Mouse (Mus musculus): ENCODE data around the gene Gcsam. TPM values are rescaled to one million over a fixed set of nuclear protein-coding genes. Genes with fewer than 3 reads are reported as not detected.

Gcsam gene
- under 1 TPM in 1 of 2 experiments, not detected in 1; 0.10 TPM for total RNA-seq (2021)
- long read RNA-seq, experiment 1 = 0 reads
- long read RNA-seq, experiment 2 = 0 reads

DNA sequence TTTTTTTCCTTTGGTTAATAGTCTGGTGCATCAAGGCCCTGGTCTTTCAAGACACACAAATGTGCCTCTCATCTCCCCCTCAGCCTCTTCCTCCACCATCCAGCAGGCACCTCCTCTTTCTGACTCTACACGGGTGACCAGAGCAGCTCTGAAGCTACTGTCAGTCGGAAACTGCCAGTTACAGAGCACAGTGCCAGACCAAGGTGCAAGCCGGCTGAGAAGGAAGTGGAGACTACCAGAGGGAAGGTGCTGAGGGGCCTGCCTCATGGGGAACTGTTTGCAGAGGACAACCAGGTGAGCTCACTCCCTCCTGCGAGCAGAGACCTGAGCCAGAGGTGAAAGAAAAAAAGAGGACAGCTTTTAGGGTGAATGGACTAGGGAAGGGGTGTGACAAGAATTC is at the start of gene Gcsam:
TSS of gene Gcsam (plus strand) at position 114 of the 400 bp plus-strand sequence.
- DNase-seq = no peak

DNA sequence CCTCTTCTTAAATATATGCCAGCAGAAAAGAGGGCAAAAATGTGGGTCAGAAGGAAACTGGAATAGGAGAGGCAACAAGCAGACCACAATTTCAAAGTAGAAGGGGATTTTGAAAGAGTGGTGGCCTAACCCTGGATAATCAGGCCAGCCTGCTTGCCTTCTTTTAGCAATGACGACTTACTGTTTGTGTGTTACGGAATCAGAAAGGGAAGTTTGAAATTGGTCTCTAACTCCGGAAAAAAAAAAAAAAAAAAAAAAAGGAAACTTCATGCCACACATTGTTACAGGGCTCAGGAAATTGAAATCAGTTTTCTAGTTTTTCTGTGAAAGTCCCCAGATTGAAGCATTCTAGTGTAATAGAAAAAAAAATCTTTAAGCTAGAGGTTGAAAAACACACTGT is 48.4 kb upstream of the Gcsam start:
- DNase-seq = no peak

DNA sequence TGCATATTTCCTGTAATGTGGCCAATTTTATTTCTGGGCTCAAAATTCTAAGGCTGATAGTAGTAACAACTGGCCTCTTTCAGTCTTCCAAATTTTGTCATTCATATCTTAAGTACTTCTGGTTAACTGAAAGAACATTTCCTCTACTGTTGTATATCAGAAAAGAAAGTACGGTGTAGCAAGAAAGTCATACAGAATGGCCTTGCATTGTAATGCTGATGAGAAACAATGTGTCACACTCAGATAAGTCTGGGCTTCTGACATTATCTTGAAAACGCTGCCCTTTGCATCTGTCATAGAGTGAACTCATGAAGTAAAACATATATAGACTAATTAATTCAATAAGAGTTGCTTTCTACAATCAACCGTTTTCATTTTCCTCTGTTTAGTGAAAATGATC is 37.9 kb upstream of the Gcsam start:
- DNase-seq = no peak

DNA sequence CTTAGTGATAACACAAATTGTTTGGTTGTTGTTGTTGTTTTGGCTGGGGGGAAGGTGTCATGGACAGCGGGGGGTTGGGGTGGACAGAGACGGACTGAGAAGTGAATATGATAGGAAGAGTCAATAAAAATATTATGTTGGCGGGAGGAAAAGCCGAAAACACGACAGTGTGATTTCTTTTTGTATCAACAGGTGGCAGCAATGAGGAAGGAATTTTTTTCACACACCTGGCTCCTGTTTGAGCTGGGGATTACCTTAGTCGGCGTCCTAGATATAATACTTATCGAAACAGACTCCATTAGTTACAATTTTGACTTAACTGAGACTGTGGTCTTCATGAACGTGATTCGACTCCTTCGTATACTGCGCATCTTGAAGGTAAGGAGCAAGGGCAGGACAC is 30.3 kb upstream of the Gcsam start:
- DNase-seq = no peak

DNA sequence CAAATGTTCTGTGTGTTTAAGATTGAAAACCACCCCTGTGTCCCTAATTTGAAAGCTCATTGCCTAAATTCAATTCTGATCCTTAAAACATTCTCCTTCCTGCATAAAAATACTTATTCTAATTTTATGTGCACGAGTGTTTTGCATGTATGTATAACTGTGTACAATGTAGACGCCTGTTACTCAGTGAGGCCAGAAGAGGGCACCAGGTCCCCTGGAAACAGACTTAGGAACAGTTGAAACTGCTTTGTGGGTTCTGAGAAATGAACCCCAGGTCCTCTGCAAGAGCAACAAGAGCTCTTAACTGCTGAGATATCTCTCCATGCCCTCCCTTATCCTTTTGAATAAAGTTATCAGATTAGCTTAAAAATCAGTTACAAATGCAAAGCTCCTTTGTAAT is 27.7 kb upstream of the Gcsam start:
- DNase-seq = peak; percentile 35 to 55

DNA sequence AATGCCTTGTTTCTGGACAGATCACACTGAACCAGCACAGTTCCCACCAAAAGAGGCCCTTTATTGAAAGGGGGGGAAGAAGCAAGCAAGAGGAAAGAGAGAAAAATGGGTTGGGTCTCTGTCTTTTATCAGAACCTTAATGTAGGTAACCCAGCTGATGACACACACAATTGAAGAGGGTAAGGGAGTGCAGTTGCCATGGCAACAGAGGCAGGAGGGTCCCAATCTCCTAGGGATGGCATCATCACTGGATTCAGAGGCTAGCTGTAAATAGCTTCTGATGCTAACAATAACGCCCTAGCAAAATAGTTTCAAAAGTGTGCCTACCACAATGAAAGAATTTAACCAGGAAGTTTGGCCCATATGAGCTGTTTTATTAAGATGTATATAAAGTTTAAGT is 16.5 kb upstream of the Gcsam start:
- DNase-seq = no peak

DNA sequence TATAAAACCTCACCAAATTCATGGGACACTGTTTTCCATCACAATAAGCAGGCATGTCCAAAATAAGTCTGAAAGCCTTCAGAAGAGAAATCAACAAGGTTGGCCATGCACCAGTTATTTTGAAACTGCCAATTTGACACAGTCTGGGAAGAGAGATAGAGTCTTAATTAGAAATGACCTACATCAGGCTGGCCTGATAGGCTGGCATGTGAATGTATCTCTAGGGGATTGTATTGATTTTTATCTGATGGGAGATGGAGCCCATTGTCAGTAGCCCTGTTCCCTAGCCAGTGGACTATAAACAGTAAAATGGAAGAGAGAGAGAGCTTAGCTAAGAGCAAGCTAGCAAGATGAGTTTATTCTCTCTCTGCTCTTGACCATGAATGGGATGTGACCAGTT is 14.7 kb upstream of the Gcsam start:
- no peak for DNase-seq

DNA sequence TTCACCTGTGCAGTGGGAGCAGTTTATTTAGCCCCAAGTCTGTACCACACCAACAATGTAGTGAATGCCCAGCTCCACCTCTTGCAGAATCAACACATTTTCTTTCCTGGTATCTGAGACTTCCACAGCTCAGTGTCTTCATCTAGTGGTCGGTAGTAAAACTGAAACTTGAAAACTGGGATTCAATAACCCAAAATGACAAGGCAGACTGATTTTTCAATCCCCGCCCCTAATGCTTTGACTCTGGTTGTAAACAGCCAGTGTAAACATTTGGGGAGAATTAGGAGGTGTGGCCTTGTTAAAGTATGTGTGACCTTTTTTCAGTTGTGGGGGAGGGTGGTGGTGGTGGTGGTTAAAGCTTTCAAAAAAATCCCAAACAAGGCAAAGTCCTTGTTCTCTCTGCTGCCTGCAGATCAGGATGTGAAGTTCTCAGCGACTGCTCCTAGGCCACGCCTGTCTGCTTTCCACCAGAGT is 1.7 kb upstream of the Gcsam start:
- peak in 1 of 2 experiments; percentile 9 for DNase-seq

DNA sequence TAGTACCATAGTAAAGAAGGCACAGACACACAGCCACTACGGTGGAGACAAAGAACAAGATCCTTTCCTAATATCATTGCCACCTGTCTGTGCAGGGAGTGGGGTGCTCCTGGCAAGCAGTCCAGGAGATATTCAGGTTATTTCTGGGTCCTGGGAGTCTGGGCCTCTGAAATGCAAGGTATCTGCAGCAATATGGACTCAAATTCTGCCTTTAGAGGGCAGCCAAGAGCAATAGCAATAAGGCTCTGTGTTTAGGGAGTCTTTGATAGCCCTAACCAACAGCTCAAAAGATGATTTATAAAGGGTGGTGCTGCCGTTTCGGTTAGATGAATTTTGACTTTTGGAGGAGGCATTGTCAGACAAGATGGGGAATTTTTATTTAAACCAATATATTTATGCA is 880 bp upstream of the Gcsam start:
- DNase-seq = peak in 1 of 2 experiments; percentile 46

DNA sequence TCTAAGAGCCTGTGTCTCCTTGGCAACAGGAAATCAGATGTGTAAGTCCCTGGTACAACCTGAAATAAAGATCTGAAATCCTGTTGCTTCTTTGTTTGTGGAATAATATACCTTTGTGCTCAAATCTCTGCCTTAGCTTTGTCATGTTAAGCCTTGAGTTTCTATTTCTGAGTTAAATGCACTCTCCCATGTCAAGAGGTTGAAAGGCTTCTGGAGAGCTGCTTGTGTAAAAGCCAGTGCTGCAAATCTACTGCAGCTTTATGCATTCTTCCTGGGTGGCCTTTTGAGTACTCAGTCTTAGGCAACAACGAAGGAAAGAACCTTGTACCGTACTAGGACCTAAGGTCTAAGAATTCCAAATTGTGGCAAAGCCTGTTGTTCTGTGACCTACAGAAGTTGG is 3.1 kb downstream of the Gcsam start:
- DNase-seq = no peak

DNA sequence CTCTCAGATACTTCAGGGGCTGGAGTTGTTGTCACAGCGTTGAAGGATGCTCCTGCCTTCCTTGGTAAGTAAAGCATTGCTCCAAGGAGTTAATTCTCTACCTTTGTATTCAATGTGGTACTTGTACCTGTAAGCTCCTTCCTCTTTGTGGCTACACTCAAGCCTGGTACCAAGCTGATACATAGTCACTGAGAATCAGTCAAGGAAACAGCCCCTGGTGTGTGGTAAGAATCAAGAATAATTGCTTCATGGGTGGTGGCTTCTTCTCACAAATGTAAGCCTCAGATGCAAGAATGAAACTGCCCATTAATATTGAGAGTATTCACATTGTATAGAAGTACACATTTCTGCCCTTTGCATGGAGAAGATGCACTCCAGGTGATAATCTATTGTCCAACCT is 5.8 kb downstream of the Gcsam start:
- no peak for DNase-seq

DNA sequence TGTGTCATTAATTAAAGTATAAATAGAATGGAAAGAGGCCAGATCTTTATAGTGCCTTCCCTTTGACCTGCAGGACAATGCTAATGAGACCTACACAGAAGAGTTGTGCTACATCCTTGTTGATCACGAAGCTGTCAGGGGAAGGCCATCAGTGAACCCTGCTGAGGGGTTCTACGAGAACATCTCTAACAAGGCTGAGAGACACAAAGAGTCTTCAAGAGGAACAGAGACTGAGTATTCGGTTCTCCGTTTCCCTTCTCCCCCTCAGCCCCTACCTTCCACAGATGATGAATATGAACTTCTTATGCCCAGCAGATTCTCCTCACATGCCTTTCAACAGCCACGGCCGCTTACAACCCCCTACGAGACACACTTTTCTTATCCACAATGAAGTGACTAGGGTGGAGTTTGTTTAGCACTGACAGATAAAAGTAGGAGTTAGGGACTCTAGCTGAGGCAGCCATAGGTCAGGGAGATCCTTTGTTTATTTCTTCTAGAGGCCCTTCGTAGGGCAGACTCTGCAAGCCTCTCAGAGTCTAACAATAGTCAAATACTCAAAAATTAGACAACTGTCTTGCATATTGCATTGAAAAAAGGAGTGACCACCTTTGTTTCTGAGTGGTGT is 9.7 kb downstream of the Gcsam start:
- no peak for DNase-seq

DNA sequence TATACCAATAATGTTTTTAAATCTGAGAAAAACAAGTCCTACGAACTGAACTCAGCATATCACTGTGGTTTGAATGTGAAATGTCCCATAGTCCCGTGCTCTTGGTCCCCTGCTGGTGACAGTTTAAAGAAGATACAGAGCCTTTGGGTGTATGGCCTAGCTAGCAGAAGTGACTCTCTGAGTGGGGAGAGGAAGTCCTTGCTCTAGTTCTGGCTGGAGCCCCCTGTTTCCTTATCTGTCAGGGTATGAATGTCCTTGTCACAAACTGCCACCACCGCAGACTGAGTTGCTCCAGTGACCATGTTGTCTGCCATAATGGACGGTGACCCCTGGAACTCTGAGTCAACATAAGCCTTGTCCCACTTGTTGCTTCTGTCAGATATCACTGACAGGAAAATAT is 13.1 kb downstream of the Gcsam start:
- DNase-seq = no peak

DNA sequence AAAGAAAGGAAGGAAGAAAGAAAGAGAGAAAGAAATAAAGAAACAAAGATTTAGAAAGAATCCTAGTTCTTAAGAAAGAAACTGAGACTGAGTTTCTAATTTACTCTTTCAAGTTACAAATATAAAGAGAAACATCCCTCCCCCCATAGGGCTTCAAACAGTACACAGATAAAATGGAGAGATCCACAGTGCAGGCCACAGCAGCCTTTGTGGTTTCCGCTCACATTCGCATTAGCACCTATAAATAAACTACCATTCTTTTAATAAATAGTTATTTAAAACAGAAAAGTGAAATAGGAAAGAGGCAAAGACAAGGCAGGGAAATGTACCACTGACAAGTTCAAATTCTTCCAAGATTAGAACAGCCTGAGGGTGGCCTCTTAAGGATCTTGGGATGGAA is 14.6 kb downstream of the Gcsam start:
- DNase-seq = no peak

DNA sequence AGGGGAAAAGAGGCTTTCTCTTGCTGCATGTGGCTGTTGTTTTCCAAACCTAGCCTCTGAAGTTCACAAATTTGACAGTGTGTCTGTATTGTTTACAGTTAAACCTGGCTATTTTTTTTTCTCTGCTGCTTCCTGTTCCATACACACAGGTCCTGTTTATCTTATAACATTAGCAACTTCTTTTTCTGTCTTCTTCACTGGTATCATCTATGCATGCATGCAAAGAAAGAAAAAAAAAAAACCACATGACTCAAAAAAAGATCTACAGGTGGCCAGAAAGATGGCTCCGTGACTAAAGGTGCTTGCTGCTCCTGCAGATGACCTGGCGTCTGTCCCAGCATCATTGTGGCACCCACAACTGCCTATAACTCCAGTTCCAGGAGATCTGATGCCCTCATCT is 15.2 kb downstream of the Gcsam start:
- DNase-seq = no peak

DNA sequence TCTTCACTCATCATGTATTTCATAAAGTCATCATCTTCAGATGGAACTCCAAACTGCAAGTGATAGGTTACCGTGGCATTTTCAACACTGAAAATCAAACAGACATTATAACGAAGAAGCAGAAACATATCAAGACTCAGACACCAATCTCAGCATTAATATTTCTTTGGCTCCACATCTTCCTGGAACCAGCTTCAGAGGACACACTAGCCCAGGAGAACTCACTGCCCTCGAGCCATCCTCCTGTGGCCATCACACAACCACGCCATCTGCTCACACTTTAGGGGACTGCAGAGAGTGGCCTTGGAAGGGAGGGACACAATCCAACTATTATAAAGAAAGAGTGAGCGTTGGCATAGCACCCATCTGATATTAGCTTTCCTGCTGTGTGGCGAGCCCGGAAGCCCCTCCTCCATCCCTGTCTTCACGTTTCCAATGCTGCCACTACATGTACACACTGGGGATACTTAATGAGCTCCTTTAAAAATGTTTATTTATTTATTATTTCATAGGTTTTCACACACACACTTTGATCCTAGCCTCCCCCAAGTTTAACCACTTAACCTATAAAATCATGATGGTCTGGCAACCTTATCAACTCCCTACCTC is 19.4 kb downstream of the Gcsam start:
- no peak for DNase-seq

DNA sequence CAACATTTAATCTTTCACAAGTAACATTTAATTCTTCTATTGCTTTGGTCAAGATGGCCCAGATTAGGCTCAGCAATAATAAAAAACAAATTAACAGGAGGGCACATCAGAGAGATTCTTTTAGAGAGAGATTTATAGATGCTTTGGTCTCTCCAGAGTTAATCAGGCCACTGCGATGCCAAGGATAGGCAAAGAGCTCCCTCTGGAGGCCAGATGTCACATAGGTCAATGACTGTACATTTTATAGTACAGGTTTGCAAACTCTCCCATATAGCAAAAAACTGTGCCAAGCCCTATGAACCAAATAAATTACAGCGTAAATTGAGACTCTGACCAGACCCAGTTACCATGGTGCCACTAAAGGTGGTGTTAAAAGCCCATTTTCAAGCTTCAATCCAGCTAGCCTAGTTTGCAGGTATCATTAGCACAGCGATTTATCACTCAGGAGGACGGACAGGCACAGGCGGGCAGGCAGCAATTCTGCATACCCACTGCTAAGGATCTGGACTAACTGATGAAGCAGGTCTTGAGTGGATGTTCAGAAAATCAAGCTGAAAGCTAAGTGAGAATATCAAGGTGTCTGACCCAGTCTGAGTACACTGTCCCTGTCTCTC is 20.3 kb downstream of the Gcsam start:
- peak; percentile 70 to 78 for DNase-seq

DNA sequence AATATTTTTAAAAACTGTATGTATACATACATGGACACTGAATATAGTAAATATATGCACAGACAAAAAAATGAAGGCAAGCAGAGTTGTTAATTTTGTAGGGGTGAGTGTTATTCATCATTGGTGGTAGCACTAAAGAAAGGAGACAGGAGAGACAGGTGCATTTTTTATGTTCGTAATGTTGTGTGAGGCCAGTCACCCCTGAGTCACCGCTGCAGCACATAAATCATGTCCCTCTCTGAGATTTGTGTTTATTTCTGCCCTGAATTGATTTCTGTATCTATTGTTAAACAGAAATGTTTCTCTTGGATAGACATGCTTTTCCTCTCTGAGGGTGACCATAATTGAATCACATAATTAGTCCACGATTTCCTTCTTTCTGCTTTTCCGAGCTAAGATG is 22.2 kb downstream of the Gcsam start:
- peak; percentile 30 to 46 for DNase-seq

DNA sequence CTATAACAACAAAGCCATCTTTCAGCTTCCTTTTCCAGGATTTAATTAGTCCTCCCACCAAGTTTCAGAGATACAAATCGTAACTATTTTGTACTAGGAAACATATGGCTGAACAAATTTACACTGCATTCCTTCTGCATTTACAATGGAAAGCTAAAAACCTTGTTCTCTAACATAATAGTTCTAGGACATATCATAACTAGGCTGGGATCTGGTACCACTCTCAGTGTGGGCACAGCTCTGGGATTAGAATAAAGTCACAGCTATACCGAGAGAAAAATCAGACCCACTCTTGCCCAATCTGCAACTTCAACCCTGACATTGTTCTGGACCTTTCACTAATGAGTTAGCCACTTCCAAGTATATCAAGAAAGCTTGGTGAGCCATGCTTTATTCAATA is 25.6 kb downstream of the Gcsam start:
- no peak for DNase-seq

DNA sequence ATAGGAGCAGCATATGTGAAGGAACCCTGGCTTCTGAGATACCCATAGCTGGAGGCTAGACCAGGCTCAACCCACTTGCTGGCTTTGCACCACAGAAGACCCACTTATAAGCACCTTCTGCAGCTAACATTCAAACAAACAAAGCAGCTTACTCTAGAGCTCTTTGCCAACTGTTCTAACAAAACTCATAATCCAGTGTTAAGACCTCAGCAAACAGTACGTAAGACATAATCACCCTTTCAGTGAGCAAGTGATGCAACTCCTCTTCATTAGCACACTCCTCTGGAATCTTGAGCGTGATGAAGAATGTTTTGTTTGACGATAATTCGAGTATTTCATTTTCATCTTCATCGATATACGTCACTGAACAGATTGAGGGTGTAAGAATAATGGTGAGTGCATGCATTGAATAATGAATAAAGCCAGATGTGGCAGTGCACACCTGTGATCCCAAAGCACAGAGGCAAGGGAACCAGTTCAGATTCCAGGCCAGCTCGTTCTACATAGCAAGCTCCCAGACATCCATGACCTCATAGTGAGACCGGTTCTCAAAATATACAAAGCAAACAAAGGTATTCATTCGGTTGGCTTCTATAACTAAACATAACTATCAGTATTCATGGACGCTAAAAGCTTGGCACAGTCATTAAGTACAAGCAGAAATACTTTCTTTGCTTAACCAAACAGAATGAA is 30.0 kb downstream of the Gcsam start:
- DNase-seq = no peak

DNA sequence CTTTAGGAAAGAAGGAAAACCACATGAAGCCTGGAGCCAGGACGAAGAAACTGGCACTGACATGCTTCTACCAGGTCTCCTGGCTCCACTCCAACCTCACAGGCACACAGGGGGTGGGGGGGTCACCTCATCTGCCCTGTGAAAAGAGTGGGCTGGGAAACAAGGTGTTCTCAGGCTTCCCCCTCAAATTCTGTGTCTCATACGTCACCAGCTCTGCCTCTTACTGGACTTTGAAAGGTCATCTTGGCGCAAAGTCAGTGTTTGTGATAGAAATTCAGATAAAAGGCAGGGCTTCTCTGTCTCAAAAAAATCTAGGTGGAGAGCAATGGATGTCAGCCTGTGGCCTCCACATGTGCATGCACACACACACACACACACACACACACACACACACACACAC is 31.1 kb downstream of the Gcsam start:
- DNase-seq = peak in 1 of 2 experiments; percentile 25

DNA sequence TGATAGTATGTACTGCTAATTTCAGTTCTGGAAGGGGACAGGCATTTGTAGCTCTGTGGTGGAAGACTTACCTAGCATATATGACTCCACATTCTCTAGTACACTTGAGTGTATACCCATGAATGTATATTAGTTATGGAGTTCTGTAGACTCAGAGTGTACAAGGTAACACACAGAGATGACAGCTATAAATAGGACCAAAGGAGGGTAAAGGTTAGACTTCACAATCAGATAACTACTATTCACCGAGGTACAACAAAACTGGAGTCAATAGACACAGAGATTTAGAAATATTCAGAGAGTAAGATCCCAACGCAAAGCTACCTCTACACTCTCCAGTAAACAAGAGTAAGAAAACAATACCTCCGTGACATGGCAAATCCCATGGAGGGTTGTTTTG is 33.8 kb downstream of the Gcsam start:
- no peak for DNase-seq

DNA sequence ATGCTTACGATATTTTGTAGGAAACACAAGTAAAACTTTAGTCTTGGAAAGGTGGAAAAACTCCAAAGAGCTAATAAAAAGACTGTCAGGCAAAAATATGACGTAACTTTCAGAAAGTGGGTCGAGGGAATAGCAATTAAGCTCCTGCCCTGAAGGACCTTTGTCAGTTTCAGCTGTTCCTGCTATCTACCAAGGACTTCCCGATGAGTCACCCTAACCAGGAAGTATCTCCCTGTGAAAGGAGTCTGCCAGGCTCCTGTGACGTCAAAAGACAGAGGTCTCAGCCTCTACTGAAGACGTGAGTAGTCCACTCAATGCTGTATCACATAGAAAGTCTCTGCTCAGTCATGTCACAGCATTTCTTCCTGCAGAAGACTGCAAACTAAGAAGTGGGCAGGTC is 34.2 kb downstream of the Gcsam start:
- peak; percentile 74 to 78 for DNase-seq

All from adrenal gland, postnatal 36 days (tissue).